Mouse (Mus musculus) heart, embryonic 12.5 days (tissue): ENCODE measurements at regions not wholly inside any gene's neighbourhood (a gene's known extent, or its start where the extent isn't known, plus 50 kb on each side); places are given as distances from the start of the nearest gene placed in this dataset.

ENCODE experiments used
- ATAC-seq: fragments of 200-750 bp; cut with Nextera tagmentation; 2 replicates; pipeline ENCODE4 v1.8.0; 2017; ENCODE audit warnings: moderate TSS enrichment, moderate library complexity; ENCODE audit not compliant: insufficient number of reproducible peaks, low FRiP score
- H3K27ac ChIP-seq: fragments of 300-500 bp; sonication (generic); 2 replicates; pipeline ENCODE4 v1.5.1; 2016; ENCODE audit warnings: mild to moderate bottlenecking, moderate library complexity; ENCODE audit not compliant: poor library complexity, severe bottlenecking
- H3K27me3 ChIP-seq: fragments of 300-500 bp; sonication (generic); replicated peaks from 2 replicates; pipeline ENCODE4 v1.6.1; 2016; ENCODE audit warnings: mild to moderate bottlenecking, moderate library complexity
- H3K36me3 ChIP-seq: fragments of 300-500 bp; sonication (generic); 2 replicates; pipeline ENCODE4 v1.6.1; 2016; ENCODE audit warnings: mild to moderate bottlenecking, moderate library complexity
- H3K4me1 ChIP-seq: fragments of 300-500 bp; sonication (generic); replicated peaks from 2 replicates; pipeline ENCODE4 v1.6.1; 2016; ENCODE audit warnings: mild to moderate bottlenecking
- H3K4me2 ChIP-seq: fragments of 300-500 bp; sonication (generic); 2 replicates; pipeline ENCODE4 v1.6.1; 2016; ENCODE audit warnings: mild to moderate bottlenecking, moderate library complexity
- H3K4me3 ChIP-seq: fragments of 300-500 bp; sonication (generic); 2 replicates; pipeline ENCODE4 v1.5.1; 2016; ENCODE audit warnings: mild to moderate bottlenecking
- H3K9ac ChIP-seq: fragments of 300-500 bp; sonication (generic); 2 replicates; pipeline ENCODE4 v1.6.1; 2016; ENCODE audit warnings: mild to moderate bottlenecking, moderate library complexity
- H3K9me3 ChIP-seq: fragments of 300-500 bp; sonication (generic); replicated peaks from 2 replicates; pipeline ENCODE4 v1.6.1; 2016; ENCODE audit warnings: mild to moderate bottlenecking, moderate library complexity
- WGBS: fragments of 180-500 bp; shearing (Covaris S2); methylation state at CpG from one replicate; pipeline ENCODE4 v1.1.7; 2016; 5-methylcytosine and 5-hydroxymethylcytosine counted together

- WGBS, result 96% methylated on average over 5 of the region's 5 CpGs
Measured at GRCm38 (mm10) chrX:95291676-95292075, 95.0 kb upstream of the Arhgef9 start.

GRCm38 (mm10) chrX:95282038-95282437 lies 85.4 kb upstream of the Arhgef9 start:
- no peaks in the 10 kb centered on the region for H3K9me3 ChIP-seq
- H3K27me3 ChIP-seq, result no peaks in the 10 kb centered on the region
- ATAC-seq, result peak; percentile 39; the same call in 1 of the 2 replicates
- H3K4me2 ChIP-seq, result no peak overlapping the region
- no peaks in the 10 kb centered on the region for H3K4me1 ChIP-seq
- no peak overlapping the region for H3K27ac ChIP-seq
- H3K4me3 ChIP-seq, result no peak overlapping the region
- no peak overlapping the region for H3K9ac ChIP-seq
- WGBS, result 44% methylated on average over 5 of the region's 5 CpGs
- H3K36me3 ChIP-seq, result no peaks in the 10 kb centered on the region

More at GRCm38 (mm10) chrX:95291676-95292075, 95.0 kb upstream of the Arhgef9 start:
- ATAC-seq, result no peak
- Histone ChIP-seq H3K36me3 (no peaks in the 10 kb centered on the region), H3K4me3 (no peak overlapping the region), H3K9me3 (no peaks in the 10 kb centered on the region), H3K9ac (no peak overlapping the region), H3K4me2 (no peak overlapping the region), H3K27ac (no peak overlapping the region), H3K4me1 (no peaks in the 10 kb centered on the region), H3K27me3 (no peaks in the 10 kb centered on the region)

- H3K27me3 ChIP-seq, result no peaks in the 10 kb centered on the region
- H3K27ac ChIP-seq, result no peak overlapping the region
- 35% methylated on average over 13 of the region's 13 CpGs for WGBS
- ATAC-seq, result no peak
- H3K9me3 ChIP-seq, result no peaks in the 10 kb centered on the region
- no peak overlapping the region for H3K9ac ChIP-seq
- H3K4me1 ChIP-seq, result no peaks in the 10 kb centered on the region
- H3K4me2 ChIP-seq, result no peak overlapping the region
- no peaks in the 10 kb centered on the region for H3K36me3 ChIP-seq
- H3K4me3 ChIP-seq, result no peak overlapping the region
Measured at GRCm38 (mm10) chrX:95253517-95253916, 56.9 kb upstream of the Arhgef9 start.
